Mouse (Mus musculus) liver, embryonic 14.5 days (tissue): ENCODE results near the gene Vmn1r28.

ENCODE experiments used
- CTCF ChIP-seq: IDR thresholded peaks from 2 replicates; pipeline ENCODE4 v1.5.1; 2016; ENCODE audit warnings: antibody characterized with exemption, low read depth, control low read depth
- EP300 ChIP-seq: IDR thresholded peaks from 2 replicates; pipeline ENCODE4 v1.6.1; 2016; ENCODE audit warnings: antibody characterized with exemption, low read depth

- no peak for TF ChIP-seq EP300
- no peak for TF ChIP-seq CTCF
These were observed 43.1 kb upstream of the Vmn1r28 start, which contains the start of gene Vmn1r27 for GRCm38 (mm10) chr6:58218721-58219120.
